Mouse (Mus musculus) layer of hippocampus, postnatal 10 days (tissue): ENCODE measurements around the gene Elp1. TPM values are rescaled to one million over a fixed set of nuclear protein-coding genes. Genes with fewer than 3 reads are reported as not detected.

Source experiments
- DNase-seq, 2 experiments: peaks; one replicate each; pipeline ENCODE4 v3.0.0; 2021; ENCODE audit warnings: low spot score in 2 of 2
- total RNA-seq, 2 experiments: library from RNA; stranded (reverse); gene quantifications; 2 replicates each; pipeline ENCODE4 v1.2.3; 2021

Elp1 gene
- total RNA-seq, 2 experiments from 2014 or later, result 73.8 to 78.5 TPM

DNA sequence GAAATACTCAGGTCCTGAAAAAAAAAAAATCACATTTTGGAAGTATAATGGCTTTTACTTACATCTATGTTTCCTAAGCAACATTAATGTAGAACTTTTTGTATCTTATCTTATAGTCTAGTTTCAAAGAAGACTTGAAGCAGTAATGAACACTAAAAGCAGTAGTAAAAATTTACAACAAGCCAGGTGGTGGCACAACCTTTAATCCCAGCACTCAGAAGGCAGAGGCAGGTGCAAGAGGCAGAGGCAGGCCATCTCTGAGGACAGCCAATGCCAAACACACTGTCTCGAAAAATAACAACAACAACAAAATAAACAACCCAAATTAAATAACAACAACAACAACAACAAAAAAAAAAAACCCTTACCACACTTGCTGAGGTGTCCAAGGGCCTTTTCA, 31.1 kb downstream of the Elp1 start:
- DNase-seq, result no peak

DNA sequence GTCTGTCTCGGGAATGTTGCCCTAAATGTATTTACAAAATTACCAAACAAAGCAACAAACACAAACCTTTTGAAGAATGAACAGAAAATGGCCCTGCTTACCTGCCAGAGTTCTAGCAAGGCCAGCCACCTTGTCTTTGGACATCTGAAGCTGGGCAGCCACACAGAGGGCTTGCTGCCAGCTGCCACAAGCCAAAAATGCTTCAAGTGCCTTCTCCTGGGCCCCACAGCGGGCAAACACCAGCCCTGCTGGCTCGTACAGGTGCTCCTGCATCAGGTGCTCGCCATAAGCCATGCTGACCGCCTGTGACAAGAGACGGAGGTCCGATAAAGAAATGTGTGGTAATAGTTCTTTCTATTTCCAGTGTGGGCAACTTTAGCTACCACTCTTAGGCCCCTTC, 33.2 kb downstream of the Elp1 start:
- no peak for DNase-seq

DNA sequence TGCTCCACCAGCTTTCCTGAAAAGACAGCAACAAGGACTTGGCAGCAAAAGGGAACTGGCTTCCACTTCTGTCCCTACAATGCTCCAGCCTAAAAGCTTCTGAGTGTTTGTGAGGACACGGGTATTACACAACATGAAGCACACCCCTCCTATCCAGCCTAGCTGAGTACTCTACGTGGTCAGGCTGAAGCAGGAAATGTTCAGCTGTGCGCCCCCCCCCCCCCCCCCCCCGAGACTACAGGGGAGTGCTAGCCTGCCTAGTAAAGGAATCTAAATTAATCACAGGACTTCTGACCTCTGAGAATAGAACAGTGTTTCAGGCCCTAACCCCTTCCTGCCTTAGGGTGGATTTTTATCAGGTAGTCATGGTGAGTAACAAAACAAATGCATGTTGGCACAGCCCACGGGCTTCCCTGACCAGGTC, 34.3 kb downstream of the Elp1 start:
- DNase-seq, result no peak

DNA sequence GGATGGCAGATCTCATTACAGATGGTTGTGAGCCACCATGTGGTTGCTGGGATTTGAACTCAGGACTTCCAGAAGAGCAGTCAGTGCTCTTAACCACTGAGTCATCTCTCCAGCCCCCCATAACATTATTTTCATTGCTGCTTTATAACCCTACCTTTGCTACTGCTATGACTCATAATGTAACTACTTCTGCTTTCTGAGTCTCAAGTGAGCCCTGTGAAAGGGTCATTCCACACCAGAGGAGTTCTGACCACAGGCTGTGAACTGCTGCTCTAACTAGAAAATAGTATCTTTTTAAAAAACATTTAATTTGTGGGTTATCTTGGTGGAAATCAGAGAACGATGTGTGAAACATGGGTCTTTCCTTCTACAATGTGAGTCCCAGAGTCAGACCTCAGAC, 44.4 kb downstream of the Elp1 start:
- DNase-seq, result no peak

DNA sequence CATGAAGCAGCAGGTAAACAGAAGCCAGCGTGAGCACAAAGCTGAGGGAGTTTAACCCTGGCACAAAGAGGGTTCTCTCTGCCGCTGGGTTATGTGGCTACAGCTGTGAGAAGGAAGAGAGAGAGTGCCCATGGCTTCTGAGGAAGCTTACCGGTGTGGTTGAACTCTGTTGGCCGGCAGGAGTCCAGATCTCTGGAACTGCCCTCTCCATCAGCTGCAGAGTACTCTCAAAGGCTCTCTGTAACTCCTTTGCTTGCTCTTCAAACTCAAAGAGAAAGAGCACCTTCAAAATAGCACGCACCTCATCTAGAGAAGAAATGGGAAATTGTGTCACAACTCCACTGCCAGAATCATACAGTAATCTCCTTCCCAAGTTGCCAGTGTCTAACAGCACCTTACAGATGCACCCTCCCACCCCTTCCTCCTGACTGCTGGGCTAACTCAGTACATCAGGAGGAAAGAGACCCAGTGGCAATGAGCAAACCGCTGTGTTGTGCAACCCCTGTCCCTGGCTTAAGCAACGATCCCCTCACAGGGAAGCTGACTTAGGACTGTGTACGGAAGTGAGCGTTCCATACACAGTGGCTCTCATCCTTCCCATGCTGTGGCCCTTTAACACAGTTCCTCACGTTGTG, 45.0 kb downstream of the Elp1 start:
- DNase-seq, result no peak

DNA sequence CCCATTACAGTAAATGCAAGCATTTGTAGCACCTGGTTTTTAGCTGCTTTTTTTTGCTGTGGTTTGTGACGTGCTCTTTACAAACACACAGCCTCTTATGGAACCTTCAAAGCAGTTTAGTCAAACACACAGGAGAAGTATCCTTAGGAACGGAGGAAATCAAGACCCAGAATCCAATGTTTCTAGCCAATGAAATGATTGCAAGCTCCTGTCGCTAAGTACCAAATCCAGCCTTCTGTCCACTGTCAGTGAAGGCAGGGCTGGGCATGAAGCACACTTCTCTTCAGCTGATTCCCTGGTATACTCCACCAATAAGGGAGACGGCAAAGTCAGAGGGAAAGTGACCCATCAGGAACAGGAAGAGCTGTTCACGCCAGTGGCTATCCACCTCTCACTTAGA, 46.1 kb downstream of the Elp1 start:
- DNase-seq, result no peak

DNA sequence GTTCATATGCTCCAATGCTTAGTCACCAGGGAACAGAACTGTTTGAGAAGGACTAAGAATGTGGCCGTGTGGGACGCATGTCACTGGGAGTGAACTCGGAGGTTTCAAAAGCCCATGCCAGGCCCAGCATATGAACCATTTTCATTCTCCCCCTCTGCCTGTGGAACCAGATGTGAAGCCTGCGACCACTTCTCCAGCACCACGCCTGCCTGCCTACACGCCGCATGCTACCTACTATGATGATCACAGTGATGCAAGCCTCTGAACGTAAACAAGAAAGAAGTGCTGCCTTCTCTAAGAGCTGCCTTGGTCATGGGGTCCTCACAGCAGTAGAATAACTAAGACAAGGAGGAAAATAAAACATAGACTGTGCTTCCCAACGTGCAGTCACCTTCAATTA, 54.7 kb downstream of the Elp1 start:
- no peak for DNase-seq

DNA sequence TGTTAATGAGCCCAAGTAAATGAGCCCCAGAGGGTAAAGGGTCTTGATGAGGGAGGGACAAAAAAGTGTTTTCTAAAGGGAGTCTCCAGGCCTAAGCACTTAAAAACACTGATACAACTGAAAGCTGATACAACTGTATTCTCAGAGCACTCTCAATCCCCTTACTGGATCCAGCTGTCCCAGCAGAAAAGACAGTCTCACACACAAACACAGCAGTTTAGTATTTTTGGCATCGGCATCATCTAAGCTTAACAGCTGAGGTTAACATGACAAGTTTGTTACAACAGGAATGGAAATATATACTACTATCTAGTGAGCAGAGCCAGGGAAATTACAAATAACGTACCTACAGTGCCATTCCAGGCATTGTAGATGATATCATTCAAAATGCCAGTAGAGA, 55.8 kb downstream of the Elp1 start:
- DNase-seq, result no peak

DNA sequence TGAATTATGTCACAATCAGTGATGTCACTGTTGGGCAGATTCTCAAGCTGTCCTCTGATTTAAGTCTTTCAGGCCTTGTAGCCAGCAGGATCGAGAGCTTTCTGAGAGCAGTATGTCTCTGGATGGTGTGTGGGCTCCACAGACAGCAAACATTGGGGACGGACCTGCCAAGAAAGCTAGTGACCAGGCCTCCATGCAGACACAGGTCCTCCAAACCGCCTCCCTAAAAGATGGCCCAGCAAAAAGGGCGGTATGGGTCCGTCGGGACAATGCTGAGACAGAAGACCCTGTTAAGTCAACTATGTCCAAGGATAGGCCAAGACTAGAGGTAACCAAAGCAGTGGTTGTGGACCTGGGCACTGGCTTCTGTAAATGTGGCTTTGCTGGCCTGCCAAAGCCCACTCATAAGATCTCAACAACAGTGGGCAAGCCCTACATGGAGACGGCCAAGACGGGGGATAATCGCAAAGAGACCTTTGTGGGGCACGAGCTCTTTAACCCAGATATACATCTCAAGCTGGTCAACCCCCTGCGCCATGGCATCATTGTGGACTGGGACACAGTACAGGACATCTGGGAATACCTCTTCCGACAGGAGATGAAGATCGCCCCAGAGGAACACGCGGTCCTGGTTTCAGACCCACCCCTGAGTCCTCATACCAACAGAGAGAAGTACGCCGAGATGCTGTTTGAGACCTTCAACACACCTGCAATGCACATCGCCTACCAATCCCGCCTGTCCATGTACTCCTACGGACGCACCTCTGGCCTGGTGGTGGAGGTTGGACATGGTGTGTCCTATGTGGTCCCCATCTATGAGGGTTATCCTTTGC, 58.6 kb downstream of the Elp1 start, which contains the start of gene Actl7a:
TSS of gene Actl7a (plus strand) at position 51 of the 833 bp plus-strand sequence.
- DNase-seq, result no peak

DNA sequence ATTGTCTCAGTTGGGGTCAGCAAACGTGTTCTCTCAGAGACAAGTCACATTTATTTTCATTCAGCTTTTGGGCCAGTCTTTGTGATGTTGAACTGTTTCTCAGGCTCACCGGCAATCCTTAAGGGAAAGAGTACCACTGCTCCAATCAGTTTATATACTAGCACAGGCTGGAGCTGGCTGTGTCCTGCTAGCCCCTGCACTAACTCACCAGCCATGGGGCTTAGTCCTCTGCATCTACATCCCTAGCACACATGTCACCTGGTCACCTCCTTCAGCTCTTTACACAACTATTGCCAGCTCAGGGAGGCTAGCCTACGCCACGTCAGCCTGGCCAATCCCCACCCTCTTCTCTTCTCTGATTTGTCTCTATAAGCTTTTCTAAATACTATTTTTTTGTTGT, 59.4 kb downstream of the Elp1 start:
- no peak for DNase-seq

DNA sequence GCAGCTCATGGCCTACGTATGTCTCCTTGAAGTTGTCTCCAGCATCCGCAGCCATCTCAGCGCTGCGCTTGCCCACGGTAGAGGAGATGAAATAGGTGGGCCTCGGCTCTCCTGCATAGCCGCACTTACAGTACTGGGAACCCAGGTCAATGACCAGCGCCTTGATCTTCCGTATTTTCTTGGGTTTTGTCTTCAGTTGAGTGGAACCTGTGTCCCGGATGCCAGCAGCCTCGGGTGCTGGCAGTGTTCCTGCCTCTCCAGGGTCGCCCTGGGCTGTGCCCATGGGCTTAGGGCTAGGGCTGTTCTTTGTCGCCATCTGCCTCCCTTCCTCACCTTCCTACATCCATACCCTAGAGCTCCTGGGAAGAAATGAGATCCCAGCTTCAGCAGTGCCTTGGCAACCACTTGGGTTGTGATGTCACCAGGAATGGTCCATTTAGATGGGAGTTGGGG, 61.1 kb downstream of the Elp1 start, which contains the start of gene Actl7b:
TSS of gene Actl7b (minus strand) at position 403 of the 453 bp plus-strand sequence.
- DNase-seq, result no peak

DNA sequence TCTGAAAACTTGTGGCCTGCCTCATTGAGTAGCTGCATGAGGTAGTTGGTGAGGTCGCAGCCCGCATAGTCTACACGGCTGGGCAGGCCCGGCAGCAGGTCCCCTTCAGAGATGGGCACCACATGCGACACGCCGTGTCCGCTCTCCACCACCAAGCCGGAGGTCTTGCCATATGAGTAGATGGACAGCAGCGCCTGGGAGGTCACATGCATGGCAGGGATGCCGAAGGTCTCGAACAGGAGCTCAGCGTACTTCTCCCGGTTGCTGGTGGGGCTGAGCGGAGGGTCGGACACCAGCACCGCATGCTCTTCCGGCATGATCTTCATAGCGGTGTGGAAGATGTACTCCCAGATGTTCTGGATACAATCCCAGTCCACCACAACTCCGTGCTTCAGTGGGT, 61.5 kb downstream of the Elp1 start:
- DNase-seq, result no peak

DNA sequence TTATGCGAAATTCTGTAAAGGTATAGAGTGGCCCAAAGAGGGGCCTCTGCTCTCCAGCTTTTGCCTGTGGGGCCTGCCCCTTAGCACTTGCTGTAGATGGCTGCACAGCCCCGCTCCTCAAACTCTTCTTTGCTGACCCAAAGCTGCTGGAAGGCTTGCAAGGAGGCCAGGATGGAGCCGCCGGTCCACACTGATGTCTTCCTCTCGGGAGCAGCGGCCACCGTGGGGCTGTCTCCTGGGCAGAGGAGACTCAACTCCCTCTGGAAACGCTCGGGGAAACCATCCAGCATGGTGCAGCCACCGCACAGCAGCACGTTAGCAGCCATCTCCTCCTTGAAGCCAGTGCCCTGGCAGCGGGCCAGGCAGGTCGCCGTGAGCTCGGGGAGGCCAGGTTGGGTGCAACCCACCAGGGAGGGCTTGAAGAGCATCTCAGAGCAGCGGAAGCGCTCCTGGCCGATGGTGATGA, 62.1 kb downstream of the Elp1 start, which contains the start of gene Gm26657:
TSS of gene Gm26657 (plus strand) at position 51 of the 466 bp plus-strand sequence.
- no peak for DNase-seq

DNA sequence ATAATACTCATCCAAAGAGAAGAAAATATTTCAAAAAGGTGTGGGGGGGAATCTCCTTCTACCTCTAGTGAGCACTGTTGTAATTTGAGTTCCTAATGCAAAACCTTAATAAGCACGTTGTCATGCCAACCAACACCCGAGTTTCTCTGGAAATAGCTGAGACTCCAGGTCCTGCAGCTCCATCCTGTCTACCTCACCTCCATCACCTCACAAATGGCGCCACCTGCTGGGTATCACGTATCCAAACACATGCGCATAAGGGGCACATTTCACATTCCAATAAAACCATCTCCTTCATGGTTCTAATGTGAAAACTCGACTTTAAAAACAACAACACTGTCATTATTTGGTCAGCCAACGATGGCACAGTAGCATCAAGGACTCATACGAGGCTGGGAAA, 76.3 kb downstream of the Elp1 start:
- DNase-seq, result no peak

DNA sequence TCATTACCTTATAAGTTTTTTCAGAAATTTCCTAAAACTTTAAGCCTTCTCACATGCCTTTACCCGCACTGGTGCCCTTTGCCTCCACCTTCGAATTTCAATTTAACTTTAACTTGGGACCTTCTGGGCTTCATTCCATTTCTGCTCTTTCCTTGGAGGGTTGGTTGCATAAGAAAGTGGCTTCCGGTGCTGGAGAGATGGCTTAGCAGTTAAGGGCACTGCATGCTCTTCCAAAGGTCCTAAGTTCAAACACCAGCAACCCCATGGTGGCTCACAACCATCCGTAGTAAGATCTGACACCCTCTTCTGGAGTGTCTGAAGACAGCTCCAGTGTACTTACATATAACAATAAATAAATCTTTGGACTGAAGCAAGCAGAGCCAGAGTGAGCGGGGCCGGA, 78.9 kb downstream of the Elp1 start:
- DNase-seq, result no peak

DNA sequence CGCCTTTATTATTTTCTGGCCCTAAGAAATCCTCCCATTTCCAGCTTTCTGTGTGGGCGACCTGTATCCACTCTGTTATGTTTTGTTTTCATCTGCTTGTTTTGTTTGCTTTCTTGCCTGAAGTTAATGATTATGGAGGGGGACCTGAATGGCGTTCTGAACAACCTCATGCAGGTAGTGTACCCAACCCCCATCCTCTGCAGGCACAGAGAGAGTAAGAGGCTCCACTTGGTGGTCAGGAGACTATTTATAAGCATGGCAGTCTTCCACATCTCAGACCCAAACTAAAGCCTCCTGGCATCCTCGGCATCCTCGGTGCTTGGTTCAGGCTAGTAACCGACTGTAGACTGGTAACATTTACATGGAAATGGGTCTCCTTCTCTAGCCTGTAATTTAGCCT, 79.8 kb downstream of the Elp1 start:
- no peak for DNase-seq

DNA sequence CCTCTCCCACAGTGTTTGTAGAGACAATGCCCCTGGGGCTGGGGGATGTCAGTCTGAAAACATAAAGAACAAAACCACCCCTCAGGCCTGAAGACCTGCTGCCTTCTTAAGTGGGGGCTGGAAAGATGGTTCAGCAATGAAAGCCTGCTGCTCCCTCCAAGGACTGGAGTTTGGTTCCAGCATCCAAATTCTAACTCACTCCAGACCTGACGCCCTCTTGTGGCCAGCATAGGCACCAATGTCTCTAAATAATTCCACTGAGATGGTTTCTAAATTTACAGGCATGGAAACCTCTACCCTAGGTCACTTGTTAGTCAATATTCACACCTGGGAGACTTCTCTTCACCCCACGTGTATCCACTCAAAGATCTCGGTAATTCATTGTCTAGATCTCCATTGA, 80.7 kb downstream of the Elp1 start:
- DNase-seq, result peak; percentile 41 to 52

DNA sequence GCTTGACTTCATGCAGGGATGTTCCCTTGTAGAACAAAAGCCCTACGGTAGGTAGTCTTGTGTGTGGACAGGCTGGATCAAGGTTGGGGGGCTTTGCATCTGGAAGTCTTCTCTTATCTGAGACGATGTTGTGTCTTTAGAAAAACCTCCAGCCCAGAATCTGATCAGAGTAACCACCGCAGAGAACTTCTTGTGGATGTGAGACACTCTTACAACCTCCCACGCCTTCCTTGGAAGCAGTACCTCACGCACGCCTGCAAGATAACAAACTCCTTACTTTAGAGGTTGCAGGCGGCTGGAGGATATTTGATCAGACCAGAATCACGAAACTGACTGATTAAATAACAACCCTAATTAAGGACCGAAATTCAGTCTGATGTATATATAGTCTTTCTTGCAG, 81.7 kb downstream of the Elp1 start:
- no peak for DNase-seq

DNA sequence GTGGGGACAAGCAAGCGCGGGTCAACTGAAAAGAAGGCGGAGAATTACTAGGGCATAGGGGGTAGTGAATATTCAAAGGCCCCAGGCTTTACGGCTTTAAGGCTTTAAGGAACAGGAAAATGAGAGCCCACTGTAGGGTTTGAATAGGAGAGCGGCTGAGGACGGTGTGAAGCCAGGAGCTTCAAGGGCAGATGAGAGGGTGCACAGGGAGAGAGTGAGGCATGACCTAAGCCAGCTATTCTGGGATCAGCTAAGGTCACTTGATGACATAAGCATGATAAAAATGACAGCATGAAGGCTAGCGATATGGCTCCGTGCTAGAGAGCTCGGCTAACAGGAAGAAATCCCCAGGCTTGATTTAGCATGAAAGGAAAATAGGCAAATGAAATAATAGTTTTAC, 82.7 kb downstream of the Elp1 start:
- DNase-seq, result no peak

DNA sequence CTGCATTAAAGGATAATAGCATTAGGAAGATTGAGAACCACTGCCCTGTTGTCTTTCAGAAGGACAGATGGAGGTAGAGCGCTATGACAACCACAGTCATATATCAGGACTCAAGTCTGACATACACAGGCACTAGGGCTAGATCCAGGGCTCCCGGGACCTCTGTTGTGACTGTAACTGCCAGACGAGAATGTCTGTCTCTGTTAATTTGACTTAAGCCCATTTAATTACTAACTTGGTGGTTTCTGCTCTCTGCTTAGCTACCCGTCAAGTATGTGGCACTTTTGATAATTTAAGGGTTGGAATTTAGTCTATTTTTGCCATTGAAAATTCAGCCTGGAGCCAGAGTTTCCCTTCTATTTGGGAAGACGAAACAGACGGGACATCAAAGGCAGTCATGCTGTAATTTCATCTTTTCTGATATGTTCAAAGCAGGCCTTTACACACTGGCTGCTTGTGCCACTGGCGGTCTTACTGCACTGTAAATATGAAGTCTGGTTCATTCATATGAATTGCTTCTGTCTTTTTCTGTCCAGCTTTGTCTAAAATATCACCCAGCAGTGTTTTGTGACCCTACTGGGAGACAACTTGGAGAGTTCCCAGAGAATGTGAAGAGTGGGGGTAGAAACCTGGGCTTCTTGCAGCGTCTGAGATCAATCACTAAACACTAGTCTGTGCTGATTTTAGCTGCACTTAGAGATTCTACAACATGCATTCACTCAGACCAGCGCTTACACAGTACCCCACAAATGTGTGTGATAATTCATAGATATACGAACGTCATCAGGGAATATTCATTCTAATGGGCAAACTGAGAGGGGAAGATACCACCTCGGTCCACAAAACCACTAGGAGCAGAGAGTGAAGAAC, 83.3 kb downstream of the Elp1 start:
- DNase-seq, result no peak

DNA sequence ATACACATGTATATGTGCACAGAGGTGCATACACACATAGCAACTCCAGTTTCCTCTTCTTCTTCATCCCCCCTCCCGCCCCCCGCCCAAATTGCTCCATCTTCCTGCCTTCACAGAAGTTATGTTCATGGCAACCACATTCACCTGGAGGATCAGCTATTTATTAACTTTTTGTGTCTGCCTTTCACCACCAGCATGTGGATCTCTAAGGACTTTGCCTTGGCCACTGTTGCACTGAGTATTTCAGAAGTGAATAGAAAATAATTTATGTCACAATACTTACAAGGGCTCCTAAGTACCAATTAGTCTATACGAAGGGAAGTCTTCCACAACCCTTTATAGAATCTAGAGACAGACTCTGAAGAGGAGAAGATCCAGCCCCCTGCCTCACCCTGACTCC, 84.2 kb downstream of the Elp1 start:
- no peak for DNase-seq
